Mouse (Mus musculus): ENCODE results near the gene Itga1. TPM values are rescaled to one million over a fixed set of nuclear protein-coding genes. Genes with fewer than 3 reads are reported as not detected.

Itga1 gene
- total and polyA plus RNA-seq, 3 experiments = under 0.01 to 0.04 (median 0.01) TPM

DNA sequence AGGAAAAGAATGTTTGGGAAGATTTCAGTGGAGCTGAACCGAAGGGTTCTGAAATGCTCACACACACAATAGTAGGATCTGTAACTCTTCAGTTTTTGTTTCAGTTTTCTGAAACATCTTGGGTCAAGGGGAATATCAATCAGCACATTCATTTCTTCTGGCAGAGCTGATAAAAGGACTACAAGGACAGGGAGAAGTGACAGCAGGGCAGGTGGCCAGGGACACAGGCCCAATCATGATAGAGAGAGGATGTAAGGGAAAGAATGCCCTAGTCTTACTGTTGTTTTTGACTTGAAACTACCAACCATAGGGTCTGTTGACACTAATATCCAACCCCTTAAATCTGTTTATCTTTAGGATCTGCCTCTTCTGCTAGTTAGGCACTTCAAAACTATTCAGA is 22.8 kb upstream of the Itga1 start:
- no peak for TF ChIP-seq TBP (conservative IDR thresholded peaks at IDR 0.05; ENCODE audit: low read depth, low read length)
- no peak for TF ChIP-seq ETS1 (conservative IDR thresholded peaks at IDR 0.05; ENCODE audit: low read depth, low read length)
- TF ChIP-seq CTCF (conservative IDR thresholded peaks at IDR 0.05 in 1 of 2, IDR thresholded peaks at IDR 0.05 in 1 of 2; ENCODE audit: low read depth in 2 of 2, low read length in 2 of 2) = no peak
- TF ChIP-seq NELFE (IDR thresholded peaks at IDR 0.05; ENCODE audit: low read depth, low read length) = no peak
- no peak for TF ChIP-seq JUND (conservative IDR thresholded peaks at IDR 0.05; ENCODE audit: low read depth, low read length)
- TF ChIP-seq RCOR1 (conservative IDR thresholded peaks at IDR 0.05; ENCODE audit: low read depth, low read length) = no peak
- TF ChIP-seq MAX (IDR thresholded peaks at IDR 0.05; ENCODE audit: low read length) = no peak
- TF ChIP-seq UBTF (IDR thresholded peaks at IDR 0.05; ENCODE audit: low read depth, low read length) = no peak
- TF ChIP-seq JUN (IDR thresholded peaks at IDR 0.05; ENCODE audit: insufficient read depth, low read depth, low read length) = no peak
- TF ChIP-seq MYC (IDR thresholded peaks at IDR 0.05; ENCODE audit: low read depth, low read length) = no peak
- no peak for TF ChIP-seq KAT2A (IDR thresholded peaks at IDR 0.05; ENCODE audit: insufficient replicate concordance, low read length)
- TF ChIP-seq ELF1 (IDR thresholded peaks at IDR 0.05; ENCODE audit: low read depth, low read length) = no peak
- no peak for TF ChIP-seq MAFK (IDR thresholded peaks at IDR 0.05; ENCODE audit: insufficient replicate concordance, low read length)
- H3K27me3 ChIP-seq (replicated peaks) = no peaks in the 10 kb centered on the region
- H3K4me3 ChIP-seq (replicated peaks in 1 of 3; ENCODE audit: low read depth in 2 of 3, low read length in 2 of 3, poor library complexity in 1 of 3) = no peak overlapping the region
- dilution Hi-C loops (cut with MboI; ENCODE audit: extremely low pct_ligation_motif_present, extremely low pct_unique_long_range_greater_than_20kb, low sequenced_read_pairs) (no loop called here), in situ Hi-C loops (cut with MboI; ENCODE audit: low pct_ligation_motif_present, low pct_unique_long_range_greater_than_20kb, low sequenced_read_pairs) (no loop called here)
- H3K4me1 ChIP-seq (ENCODE audit: control insufficient read depth in 1 of 2, insufficient read depth in 2 of 2) = no peaks in the 10 kb centered on the region
- no peaks in the 10 kb centered on the region for H3K79me2 ChIP-seq (replicated peaks; ENCODE audit: control insufficient read depth, extremely low read depth, insufficient read depth, poor library complexity, severe bottlenecking)
- H3K36me3 ChIP-seq (replicated peaks in 1 of 2; ENCODE audit: control insufficient read depth in 1 of 2, insufficient read depth in 1 of 2, low read length in 1 of 2) = no peaks in the 10 kb centered on the region
- no peak for DNase-seq (ENCODE audit: extremely low read depth)
- no peak overlapping the region for H3K9ac ChIP-seq (ENCODE audit: insufficient read depth, low read depth)
- no peak overlapping the region for H3K27ac ChIP-seq (ENCODE audit: insufficient read depth, low read depth)
- no peak overlapping the region for H3K4me2 ChIP-seq (ENCODE audit: insufficient read depth, low read depth, poor library complexity, severe bottlenecking)
- no peaks in the 10 kb centered on the region for H3K9me3 ChIP-seq (replicated peaks; ENCODE audit: low read length)

- H3K27ac ChIP-seq (ENCODE audit: insufficient read depth, low read depth) = no peak overlapping the region
- dilution Hi-C loops (cut with MboI; ENCODE audit: extremely low pct_ligation_motif_present, extremely low pct_unique_long_range_greater_than_20kb, low sequenced_read_pairs) = no loop called here
- no peak for TF ChIP-seq TCF12 (IDR thresholded peaks at IDR 0.05; ENCODE audit: low read depth, low read length)
- H3K4me3 ChIP-seq (replicated peaks in 1 of 3; ENCODE audit: low read depth in 2 of 3, low read length in 2 of 3, poor library complexity in 1 of 3) = no peak overlapping the region
- H3K36me3 ChIP-seq (replicated peaks in 1 of 2; ENCODE audit: control insufficient read depth in 1 of 2, insufficient read depth in 1 of 2, low read length in 1 of 2) = no peaks in the 10 kb centered on the region
- no peaks in the 10 kb centered on the region for H3K27me3 ChIP-seq (replicated peaks)
- H3K4me1 ChIP-seq (ENCODE audit: control insufficient read depth in 1 of 2, insufficient read depth in 2 of 2) = peaks cover 5 to 12% of the 10 kb centered on the region in 2 experiments; a peak in 3 of 4 replicates
- no peak overlapping the region for H3K4me2 ChIP-seq (ENCODE audit: insufficient read depth, low read depth, poor library complexity, severe bottlenecking)
- no peaks in the 10 kb centered on the region for H3K79me2 ChIP-seq (replicated peaks; ENCODE audit: control insufficient read depth, extremely low read depth, insufficient read depth, poor library complexity, severe bottlenecking)
- in situ Hi-C loops (cut with MboI; ENCODE audit: low pct_ligation_motif_present, low pct_unique_long_range_greater_than_20kb, low sequenced_read_pairs) = no loop called here
- H3K9me3 ChIP-seq (replicated peaks; ENCODE audit: low read length) = no peaks in the 10 kb centered on the region
- H3K9ac ChIP-seq (ENCODE audit: insufficient read depth, low read depth) = no peak overlapping the region
- no peak for DNase-seq (ENCODE audit: extremely low read depth)
Observed at GRCm38 (mm10) chr13:115118756-115119155, 17.0 kb upstream of the Itga1 start.

- H3K4me2 ChIP-seq (ENCODE audit: insufficient read depth, low read depth, poor library complexity, severe bottlenecking) = no peak overlapping the region
- H3K9ac ChIP-seq (ENCODE audit: insufficient read depth, low read depth) = no peak overlapping the region
- no peak overlapping the region for H3K27ac ChIP-seq (ENCODE audit: insufficient read depth, low read depth)
- H3K27me3 ChIP-seq (replicated peaks) = no peaks in the 10 kb centered on the region
- H3K4me3 ChIP-seq (replicated peaks in 1 of 3; ENCODE audit: low read depth in 2 of 3, low read length in 2 of 3, poor library complexity in 1 of 3) = no peak overlapping the region
- no peaks in the 10 kb centered on the region for H3K79me2 ChIP-seq (replicated peaks; ENCODE audit: control insufficient read depth, extremely low read depth, insufficient read depth, poor library complexity, severe bottlenecking)
- TF ChIP-seq NRF1 (IDR thresholded peaks at IDR 0.05; ENCODE audit: low read depth, low read length) (no peak), SMC3 (IDR thresholded peaks at IDR 0.05; ENCODE audit: low read depth, low read length) (no peak), ZMIZ1 (IDR thresholded peaks at IDR 0.05; ENCODE audit: low read depth, low read length) (no peak), MYC (IDR thresholded peaks at IDR 0.05; ENCODE audit: low read depth, low read length) (no peak), UBTF (IDR thresholded peaks at IDR 0.05; ENCODE audit: low read depth, low read length) (no peak), HCFC1 (IDR thresholded peaks at IDR 0.05; ENCODE audit: low read depth, low read length) (no peak), ZKSCAN1 (IDR thresholded peaks at IDR 0.05; ENCODE audit: borderline replicate concordance, low read depth, low read length) (no peak), POLR2AphosphoS2 (IDR thresholded peaks at IDR 0.05; ENCODE audit: low read depth, low read length) (no peak), ZC3H11A (IDR thresholded peaks at IDR 0.05; ENCODE audit: low read depth, low read length) (no peak), ZNF384 (IDR thresholded peaks at IDR 0.05; ENCODE audit: low read depth, low read length) (no peak), SIN3A (IDR thresholded peaks at IDR 0.05; ENCODE audit: low read length) (no peak), POLR2A (IDR thresholded peaks at IDR 0.05; ENCODE audit: low read depth, low read length) (no peak), GABPA (IDR thresholded peaks at IDR 0.05; ENCODE audit: insufficient replicate concordance, low read depth, low read length) (no peak), NELFE (IDR thresholded peaks at IDR 0.05; ENCODE audit: low read depth, low read length) (no peak), JUN (IDR thresholded peaks at IDR 0.05; ENCODE audit: insufficient read depth, low read depth, low read length) (no peak), MXI1 (IDR thresholded peaks at IDR 0.05; ENCODE audit: low read depth, low read length) (no peak), ETS1 (conservative IDR thresholded peaks at IDR 0.05; ENCODE audit: low read depth, low read length) (no peak), PAX5 (IDR thresholded peaks at IDR 0.05; ENCODE audit: low read length) (no peak)
- in situ Hi-C loops (cut with MboI; ENCODE audit: low pct_ligation_motif_present, low pct_unique_long_range_greater_than_20kb, low sequenced_read_pairs) = no loop called here
- no peaks in the 10 kb centered on the region for H3K36me3 ChIP-seq (replicated peaks in 1 of 2; ENCODE audit: control insufficient read depth in 1 of 2, insufficient read depth in 1 of 2, low read length in 1 of 2)
- dilution Hi-C loops (cut with MboI; ENCODE audit: extremely low pct_ligation_motif_present, extremely low pct_unique_long_range_greater_than_20kb, low sequenced_read_pairs) = no loop called here
- no peak for DNase-seq (ENCODE audit: extremely low read depth)
- peaks cover 5 to 12% of the 10 kb centered on the region in 2 experiments; a peak in 3 of 4 replicates for H3K4me1 ChIP-seq (ENCODE audit: control insufficient read depth in 1 of 2, insufficient read depth in 2 of 2)
- H3K9me3 ChIP-seq (replicated peaks; ENCODE audit: low read length) = no peaks in the 10 kb centered on the region
Observed at GRCm38 (mm10) chr13:115118195-115118594, 16.4 kb upstream of the Itga1 start.
